Mouse (Mus musculus): ENCODE measurements around the gene Actr3b. TPM values are rescaled to one million over a fixed set of nuclear protein-coding genes. Genes with fewer than 3 reads are reported as not detected.
A peak's percentile ranks its signal among the peaks of the same experiment; 100 is the strongest.

Gene Actr3b
- polyA plus RNA-seq, 1 experiment, result 55.1 TPM

DNA sequence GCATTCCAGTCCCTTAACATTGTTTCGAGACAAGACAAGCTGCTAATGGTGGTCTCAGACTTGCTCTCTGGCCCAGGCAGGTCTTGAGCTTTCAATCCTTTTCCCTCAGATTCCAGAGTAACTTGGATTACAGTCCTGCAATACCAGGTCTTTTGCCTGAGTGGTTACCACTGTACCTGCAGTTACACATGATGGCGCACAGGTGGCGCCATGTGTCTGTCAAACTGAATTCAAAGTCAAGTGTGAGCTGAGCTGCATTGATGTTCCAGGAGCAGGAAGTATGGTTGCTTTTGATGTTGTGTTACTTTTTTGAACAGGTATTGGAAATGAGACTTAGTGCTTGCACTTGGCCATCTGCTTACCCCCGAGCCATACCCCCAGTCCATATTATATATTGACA is 79.6 kb downstream of the Actr3b start:
- peak; percentile 53 to 57 for DNase-seq
- Histone ChIP-seq H3K27me3 (ENCODE audit: control insufficient read depth, insufficient read depth, low read length) (no peaks in the 10 kb centered on the region), H3K27ac (ENCODE audit: insufficient read depth, low read length) (no peak overlapping the region), H3K4me3 (replicated peaks; ENCODE audit: insufficient read depth, low read depth, low read length) (no peak overlapping the region), H3K4me1 (ENCODE audit: control insufficient read depth, insufficient read depth, low read length) (no peaks in the 10 kb centered on the region)
- TF ChIP-seq POLR2A (IDR thresholded peaks at IDR 0.05; ENCODE audit: borderline replicate concordance, insufficient read depth, low read length) (no peak), CTCF (IDR thresholded peaks at IDR 0.05; ENCODE audit: borderline replicate concordance, insufficient read depth, low read depth, low read length) (peak; percentile 94)
- WGBS, result 32% methylated on average over 4 of the region's 4 CpGs

DNA sequence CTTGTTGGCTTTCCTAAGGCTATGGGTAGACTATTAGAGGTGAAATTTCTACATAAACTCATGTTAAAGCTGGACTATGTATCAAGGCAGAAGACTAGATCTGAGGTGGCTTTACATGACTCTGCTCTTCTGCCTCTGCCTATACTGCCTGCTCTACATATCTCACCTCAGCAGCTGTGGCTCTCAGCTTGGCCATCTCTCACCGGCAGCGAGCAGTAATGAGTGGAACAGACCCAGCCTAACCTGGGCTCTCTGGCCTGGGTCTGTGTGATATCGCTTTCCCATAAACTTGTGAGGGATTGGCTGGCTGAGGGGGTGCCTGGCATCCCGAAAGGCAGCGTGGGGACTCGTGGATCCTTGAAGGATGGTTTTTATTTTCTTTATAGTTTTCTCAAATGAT is 86.8 kb downstream of the Actr3b start:
- H3K27me3 ChIP-seq (ENCODE audit: control insufficient read depth, insufficient read depth, low read length), result no peaks in the 10 kb centered on the region
- no peak for DNase-seq
- WGBS, result 92% methylated on average over 6 of the region's 6 CpGs
- no peak overlapping the region for H3K27ac ChIP-seq (ENCODE audit: insufficient read depth, low read length)
- H3K4me3 ChIP-seq (replicated peaks; ENCODE audit: insufficient read depth, low read depth, low read length), result no peak overlapping the region
- no peak for TF ChIP-seq CTCF (IDR thresholded peaks at IDR 0.05; ENCODE audit: borderline replicate concordance, insufficient read depth, low read depth, low read length)
- TF ChIP-seq POLR2A (IDR thresholded peaks at IDR 0.05; ENCODE audit: borderline replicate concordance, insufficient read depth, low read length), result no peak
- no peaks in the 10 kb centered on the region for H3K4me1 ChIP-seq (ENCODE audit: control insufficient read depth, insufficient read depth, low read length)

DNA sequence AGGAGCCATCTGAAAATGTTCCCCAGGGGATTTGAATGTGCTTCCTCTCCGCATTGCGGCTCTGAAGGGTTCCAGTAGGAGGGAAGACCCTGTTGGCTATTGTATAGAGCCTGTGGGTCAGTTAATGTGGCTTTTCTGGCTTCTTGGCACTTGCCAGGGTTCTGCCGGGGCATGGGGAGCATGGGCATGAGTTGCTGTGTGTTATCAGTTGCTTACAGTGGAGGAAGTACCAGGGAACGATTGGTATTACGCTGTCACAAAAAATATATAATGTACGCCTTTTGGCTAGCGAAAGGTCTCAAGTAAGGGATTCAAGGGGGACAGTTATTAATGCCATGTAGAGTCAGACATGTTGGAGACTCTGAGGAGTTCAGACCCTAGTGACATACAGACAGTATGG is 87.4 kb downstream of the Actr3b start:
- TF ChIP-seq POLR2A (IDR thresholded peaks at IDR 0.05; ENCODE audit: borderline replicate concordance, insufficient read depth, low read length), result no peak
- TF ChIP-seq CTCF (IDR thresholded peaks at IDR 0.05; ENCODE audit: borderline replicate concordance, insufficient read depth, low read depth, low read length), result no peak
- H3K4me3 ChIP-seq (replicated peaks; ENCODE audit: insufficient read depth, low read depth, low read length), result no peak overlapping the region
- WGBS, result 83% methylated on average over 7 of the region's 7 CpGs
- H3K4me1 ChIP-seq (ENCODE audit: control insufficient read depth, insufficient read depth, low read length), result no peaks in the 10 kb centered on the region
- DNase-seq, result no peak
- no peak overlapping the region for H3K27ac ChIP-seq (ENCODE audit: insufficient read depth, low read length)
- H3K27me3 ChIP-seq (ENCODE audit: control insufficient read depth, insufficient read depth, low read length), result no peaks in the 10 kb centered on the region

DNA sequence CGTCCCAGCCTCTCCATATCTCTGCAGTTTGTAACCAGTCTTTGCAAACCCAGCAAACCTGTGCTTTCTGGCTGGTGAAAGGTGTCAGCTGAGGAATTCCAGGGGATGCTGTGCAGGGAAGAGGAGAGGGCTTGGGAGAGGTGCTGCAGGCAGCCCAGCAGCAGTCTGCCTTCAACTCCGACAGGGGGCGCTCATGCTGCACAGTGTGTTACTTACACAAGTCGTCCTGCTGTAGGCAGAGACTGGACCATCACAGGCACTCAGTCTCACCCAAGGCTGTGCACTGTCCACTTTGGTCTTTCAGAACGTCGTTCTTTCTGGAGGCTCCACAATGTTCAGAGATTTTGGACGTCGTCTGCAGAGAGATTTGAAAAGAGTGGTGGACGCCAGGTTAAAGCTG is 88.3 kb downstream of the Actr3b start:
- TF ChIP-seq CTCF (IDR thresholded peaks at IDR 0.05; ENCODE audit: borderline replicate concordance, insufficient read depth, low read depth, low read length) (peak; percentile 76), POLR2A (IDR thresholded peaks at IDR 0.05; ENCODE audit: borderline replicate concordance, insufficient read depth, low read length) (no peak)
- WGBS, result 21% methylated on average over 9 of the region's 9 CpGs

DNA sequence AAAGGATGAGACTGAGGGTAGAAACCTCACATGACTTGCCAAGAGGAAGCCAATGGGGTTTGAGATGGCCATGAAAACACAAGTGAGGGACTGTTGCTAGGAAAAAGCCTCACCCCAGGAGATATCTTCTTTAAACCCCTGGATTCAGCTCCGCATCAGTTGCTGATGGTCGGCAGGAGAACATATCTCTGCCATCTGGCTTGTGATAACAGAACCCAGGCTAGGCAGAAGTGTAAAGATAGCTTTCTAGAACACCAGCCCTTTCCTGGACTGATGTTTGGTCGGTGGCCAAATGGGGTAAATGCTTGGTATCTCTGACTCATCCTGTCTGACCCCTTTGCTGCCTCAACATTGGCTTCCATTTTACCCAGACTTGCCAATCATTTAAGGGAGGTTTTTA is 106.4 kb downstream of the Actr3b start:
- H3K4me3 ChIP-seq (replicated peaks; ENCODE audit: insufficient read depth, low read depth, low read length), result no peak overlapping the region
- H3K27me3 ChIP-seq (ENCODE audit: control insufficient read depth, insufficient read depth, low read length), result no peaks in the 10 kb centered on the region; the same call in 1 of the 2 replicates
- no peak overlapping the region for H3K27ac ChIP-seq (ENCODE audit: insufficient read depth, low read length)
- TF ChIP-seq CTCF (IDR thresholded peaks at IDR 0.05; ENCODE audit: borderline replicate concordance, insufficient read depth, low read depth, low read length), result no peak
- no peak for TF ChIP-seq POLR2A (IDR thresholded peaks at IDR 0.05; ENCODE audit: borderline replicate concordance, insufficient read depth, low read length)
- DNase-seq, result no peak
- WGBS, result 81% methylated on average over 3 of the region's 3 CpGs
- no peaks in the 10 kb centered on the region for H3K4me1 ChIP-seq (ENCODE audit: control insufficient read depth, insufficient read depth, low read length)

More for the DNA sequence above, 88.3 kb downstream of the Actr3b start:
- Histone ChIP-seq H3K4me1 (ENCODE audit: control insufficient read depth, insufficient read depth, low read length) (no peaks in the 10 kb centered on the region), H3K27ac (ENCODE audit: insufficient read depth, low read length) (no peak overlapping the region), H3K4me3 (replicated peaks; ENCODE audit: insufficient read depth, low read depth, low read length) (no peak overlapping the region), H3K27me3 (ENCODE audit: control insufficient read depth, insufficient read depth, low read length) (no peaks in the 10 kb centered on the region)
- DNase-seq, result peak; percentile 78 to 79

DNA sequence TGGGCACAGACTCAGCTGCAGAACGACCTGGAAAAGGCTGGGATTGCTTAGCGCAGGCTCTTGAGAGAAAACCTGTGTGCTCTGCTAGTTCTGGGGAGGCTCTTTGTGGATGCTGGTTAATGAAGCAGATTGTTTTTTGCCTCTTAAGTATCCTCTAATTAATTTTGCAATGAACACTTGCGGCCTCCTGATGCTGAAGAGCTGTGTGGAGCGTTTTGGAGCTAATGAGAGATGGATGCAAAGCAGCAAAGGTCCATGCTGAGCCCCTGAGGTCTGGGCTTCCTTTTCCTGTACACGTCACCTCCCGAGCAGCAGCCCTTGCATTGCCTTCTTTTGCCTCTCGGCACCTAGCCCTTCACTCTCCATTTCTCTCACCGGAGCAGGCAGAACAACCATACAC is 110.1 kb downstream of the Actr3b start:
- Histone ChIP-seq H3K4me3 (replicated peaks; ENCODE audit: insufficient read depth, low read depth, low read length) (no peak overlapping the region), H3K27ac (ENCODE audit: insufficient read depth, low read length) (no peak overlapping the region), H3K27me3 (ENCODE audit: control insufficient read depth, insufficient read depth, low read length) (no peaks in the 10 kb centered on the region; the same call in 1 of the 2 replicates), H3K4me1 (ENCODE audit: control insufficient read depth, insufficient read depth, low read length) (no peaks in the 10 kb centered on the region)
- TF ChIP-seq POLR2A (IDR thresholded peaks at IDR 0.05; ENCODE audit: borderline replicate concordance, insufficient read depth, low read length) (no peak), CTCF (IDR thresholded peaks at IDR 0.05; ENCODE audit: borderline replicate concordance, insufficient read depth, low read depth, low read length) (no peak)
- 71% methylated on average over 8 of the region's 8 CpGs for WGBS
- DNase-seq, result no peak

DNA sequence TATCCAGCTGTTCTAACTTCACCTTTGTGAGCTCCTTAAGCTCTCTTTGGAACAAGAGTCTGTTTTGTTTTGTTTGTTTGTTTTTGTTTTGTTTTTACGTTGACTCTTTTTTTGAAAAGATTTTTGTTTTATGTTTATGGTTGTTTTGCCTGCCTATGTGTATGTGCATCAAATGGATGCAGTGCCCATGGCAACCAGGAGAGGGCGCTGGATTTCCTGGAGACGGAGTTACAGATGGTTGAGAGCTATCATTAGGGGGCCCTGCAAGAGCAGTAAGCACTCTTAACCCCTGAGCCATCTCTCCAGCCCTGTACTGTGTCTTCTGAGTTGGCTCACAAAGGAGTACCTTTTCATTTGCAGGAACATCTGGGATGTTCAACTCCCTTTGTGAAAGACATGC is 110.8 kb downstream of the Actr3b start:
- Histone ChIP-seq H3K4me1 (ENCODE audit: control insufficient read depth, insufficient read depth, low read length) (no peaks in the 10 kb centered on the region), H3K27me3 (ENCODE audit: control insufficient read depth, insufficient read depth, low read length) (no peaks in the 10 kb centered on the region; the same call in 1 of the 2 replicates), H3K4me3 (replicated peaks; ENCODE audit: insufficient read depth, low read depth, low read length) (no peak overlapping the region), H3K27ac (ENCODE audit: insufficient read depth, low read length) (no peak overlapping the region)
- WGBS, result 68% methylated on average over 3 of the region's 3 CpGs
- DNase-seq, result no peak
- TF ChIP-seq CTCF (IDR thresholded peaks at IDR 0.05; ENCODE audit: borderline replicate concordance, insufficient read depth, low read depth, low read length) (no peak), POLR2A (IDR thresholded peaks at IDR 0.05; ENCODE audit: borderline replicate concordance, insufficient read depth, low read length) (no peak)

DNA sequence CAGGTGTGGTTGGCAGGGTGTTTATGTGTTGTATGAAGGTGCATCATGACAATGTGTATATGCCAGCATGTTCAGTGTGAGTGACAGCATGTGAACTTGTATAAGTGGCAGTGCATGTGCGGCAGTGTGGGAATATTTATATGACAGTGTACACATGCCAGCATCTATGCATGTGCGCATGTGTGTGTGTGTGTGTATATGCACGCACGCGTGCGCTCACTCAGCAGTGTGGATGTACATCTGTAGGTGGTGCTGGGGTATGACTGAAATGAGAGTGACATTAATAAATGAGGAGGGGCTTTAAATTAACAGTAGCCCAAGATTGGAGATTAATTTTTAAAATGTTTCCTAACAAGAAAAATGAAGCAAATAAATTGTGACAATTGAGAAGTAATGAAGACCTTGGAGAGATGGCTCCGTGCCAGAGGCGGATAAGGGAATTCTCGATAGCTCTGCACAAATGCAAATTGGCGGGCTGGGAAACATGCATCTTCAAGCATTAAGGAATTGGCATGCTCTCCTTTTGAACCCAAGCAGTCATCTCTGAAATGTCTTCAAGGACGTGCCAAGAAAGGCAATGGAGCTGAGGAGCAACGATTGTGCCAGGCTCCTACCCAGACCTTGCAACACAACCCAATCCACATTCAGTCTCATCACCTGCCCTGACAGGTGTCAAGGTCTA is 111.7 kb downstream of the Actr3b start:
- 52% methylated on average over 12 of the region's 12 CpGs for WGBS
- H3K4me3 ChIP-seq (replicated peaks; ENCODE audit: insufficient read depth, low read depth, low read length), result no peak overlapping the region
- H3K4me1 ChIP-seq (ENCODE audit: control insufficient read depth, insufficient read depth, low read length), result no peaks in the 10 kb centered on the region
- H3K27ac ChIP-seq (ENCODE audit: insufficient read depth, low read length), result no peak overlapping the region
- no peak for DNase-seq
- no peaks in the 10 kb centered on the region; the same call in 1 of the 2 replicates for H3K27me3 ChIP-seq (ENCODE audit: control insufficient read depth, insufficient read depth, low read length)
- TF ChIP-seq CTCF (IDR thresholded peaks at IDR 0.05; ENCODE audit: borderline replicate concordance, insufficient read depth, low read depth, low read length) (no peak), POLR2A (IDR thresholded peaks at IDR 0.05; ENCODE audit: borderline replicate concordance, insufficient read depth, low read length) (no peak)
